Mouse (Mus musculus) retina, postnatal 1 day (tissue): ENCODE measurements around the gene Nlrc4.
A peak's percentile ranks its signal among the peaks of the same experiment; 100 is the strongest.

ENCODE experiments used
- DNase-seq: peaks from one replicate; pipeline ENCODE4 v3.0.0-alpha.2; 2012

Gene Nlrc4

GRCm38 (mm10) chr17:74424401-74425005 lies 34.4 kb downstream of the Nlrc4 start:
- DNase-seq, result no peak

- no peak for DNase-seq
Observed at GRCm38 (mm10) chr17:74420656-74421055, 38.3 kb downstream of the Nlrc4 start.

GRCm38 (mm10) chr17:74418171-74418570 lies 40.8 kb downstream of the Nlrc4 start:
- no peak for DNase-seq

- no peak for DNase-seq
Observed at GRCm38 (mm10) chr17:74416841-74417360, 42.0 kb downstream of the Nlrc4 start.

- no peak for DNase-seq
Observed at GRCm38 (mm10) chr17:74414671-74415070, 44.3 kb downstream of the Nlrc4 start.

- no peak for DNase-seq
Observed at GRCm38 (mm10) chr17:74413324-74413723, 45.6 kb downstream of the Nlrc4 start.

GRCm38 (mm10) chr17:74409722-74410121 lies 49.2 kb downstream of the Nlrc4 start:
- DNase-seq, result peak; percentile 43

- no peak for DNase-seq
Observed at GRCm38 (mm10) chr17:74406487-74406886, 52.5 kb downstream of the Nlrc4 start.

- no peak for DNase-seq
Observed at GRCm38 (mm10) chr17:74402486-74403222, 56.3 kb downstream of the Nlrc4 start.

GRCm38 (mm10) chr17:74397173-74397572 lies 61.8 kb downstream of the Nlrc4 start:
- no peak for DNase-seq

GRCm38 (mm10) chr17:74396766-74397165 lies 62.2 kb downstream of the Nlrc4 start:
- no peak for DNase-seq

- peak; percentile 98 for DNase-seq
Observed at GRCm38 (mm10) chr17:74395383-74396065, 63.4 kb downstream of the Nlrc4 start, which contains the start of gene Slc30a6. Gene Slc30a6 (plus strand): TSS chr17:74395608.

GRCm38 (mm10) chr17:74394855-74395254 lies 64.1 kb downstream of the Nlrc4 start:
- DNase-seq, result peak; percentile 7

- DNase-seq, result no peak
Observed at GRCm38 (mm10) chr17:74394381-74394780, 64.6 kb downstream of the Nlrc4 start.

- no peak for DNase-seq
Observed at GRCm38 (mm10) chr17:74389847-74390246, 69.1 kb downstream of the Nlrc4 start.

- DNase-seq, result no peak
Observed at GRCm38 (mm10) chr17:74386657-74387056, 72.3 kb downstream of the Nlrc4 start.

- DNase-seq, result no peak
Observed at GRCm38 (mm10) chr17:74376916-74377315, 82.0 kb downstream of the Nlrc4 start.
